Mouse (Mus musculus) CH12.LX (cell line): Measurements from ENCODE around the gene Kif23. TPM values are rescaled to one million over a fixed set of nuclear protein-coding genes. Genes with fewer than 3 reads are reported as not detected.

Experiments used
- DNase-seq: peaks from one replicate; pipeline ENCODE4 v3.0.0-alpha.2; 2013; ENCODE audit errors: extremely low read depth
- H3K27ac ChIP-seq: 2 replicates; pipeline ENCODE4 v1.5.1; 2012; ENCODE audit warnings: low read depth, mild to moderate bottlenecking, control low read depth, moderate library complexity; ENCODE audit not compliant: insufficient read depth
- H3K27me3 ChIP-seq: replicated peaks from 2 replicates; pipeline ENCODE3; 2012; ENCODE audit warnings: inconsistent platforms
- H3K36me3 ChIP-seq, 2 experiments: replicated peaks in 1 of 2; 2 replicates each; pipeline versions ENCODE3 to v1.6.1; 2012; ENCODE audit warnings: inconsistent platforms in 1 of 2, low read length in 1 of 2, mild to moderate bottlenecking in 1 of 2, mixed read lengths in 1 of 2, moderate library complexity in 1 of 2; ENCODE audit not compliant: control insufficient read depth in 1 of 2, insufficient read depth in 1 of 2
- H3K4me1 ChIP-seq, 2 experiments: 2 replicates each; pipeline ENCODE4 v1.6.1; 2012; ENCODE audit warnings: inconsistent platforms in 1 of 2, moderate library complexity in 1 of 2; ENCODE audit not compliant: insufficient read depth in 2 of 2, control insufficient read depth in 1 of 2
- H3K4me2 ChIP-seq: 2 replicates; pipeline ENCODE4 v1.6.1; 2012; ENCODE audit warnings: low read depth, mild to moderate bottlenecking, control low read depth; ENCODE audit not compliant: poor library complexity, insufficient read depth, severe bottlenecking
- H3K4me3 ChIP-seq, 3 experiments: fragments of 150-350 bp in 1 of 3; sonication (generic) in 1 of 3; replicated peaks in 1 of 3; 2 replicates each; pipeline versions ENCODE3 to v1.5.1; 2011 to 2012; ENCODE audit warnings: low read depth in 2 of 3, low read length in 2 of 3, mild to moderate bottlenecking in 2 of 3, moderate library complexity in 2 of 3, control low read depth in 1 of 3, improper control_type of control experiment in 1 of 3, inconsistent platforms in 1 of 3, mixed read lengths in 1 of 3; ENCODE audit not compliant: poor library complexity in 1 of 3
- H3K79me2 ChIP-seq: replicated peaks from 2 replicates; pipeline ENCODE4 v1.6.1; 2012; ENCODE audit warnings: mild to moderate bottlenecking, moderate library complexity; ENCODE audit not compliant: control insufficient read depth, poor library complexity, insufficient read depth, severe bottlenecking; ENCODE audit errors: extremely low read depth
- H3K9ac ChIP-seq: 2 replicates; pipeline ENCODE4 v1.6.1; 2012; ENCODE audit warnings: low read depth, mild to moderate bottlenecking, control low read depth, moderate library complexity; ENCODE audit not compliant: insufficient read depth
- H3K9me3 ChIP-seq: replicated peaks from 2 replicates; pipeline ENCODE3; 2012; ENCODE audit warnings: low read length, inconsistent platforms, mixed read lengths
- BHLHE40 ChIP-seq: IDR thresholded peaks from 2 replicates; pipeline ENCODE4 v1.6.1; 2011; ENCODE audit warnings: mild to moderate bottlenecking, low read depth, low read length, improper control_type of control experiment
- CHD2 ChIP-seq: IDR thresholded peaks from 2 replicates; pipeline ENCODE4 v1.6.1; 2011; ENCODE audit warnings: low read length, improper control_type of control experiment
- ELF1 ChIP-seq: IDR thresholded peaks from 2 replicates; pipeline ENCODE4 v1.6.1; 2014; ENCODE audit warnings: low read depth, mild to moderate bottlenecking, inconsistent platforms, low read length, improper control_type of control experiment
- EP300 ChIP-seq: IDR thresholded peaks from 2 replicates; pipeline ENCODE4 v1.6.1; 2011; ENCODE audit warnings: low read length, improper control_type of control experiment
- IRF4 ChIP-seq: IDR thresholded peaks from 2 replicates; pipeline ENCODE4 v1.6.1; 2014; ENCODE audit warnings: low read depth, mild to moderate bottlenecking, inconsistent platforms, low read length, improper control_type of control experiment
- JUND ChIP-seq: conservative IDR thresholded peaks from 2 replicates; pipeline ENCODE4 v1.6.1; 2011; ENCODE audit warnings: low read depth, low read length, improper control_type of control experiment
- KAT2A ChIP-seq: IDR thresholded peaks from 2 replicates; pipeline ENCODE4 v1.6.1; 2012; ENCODE audit warnings: low read length, improper control_type of control experiment, inconsistent platforms; ENCODE audit not compliant: insufficient replicate concordance
- MAFK ChIP-seq: IDR thresholded peaks from 2 replicates; pipeline ENCODE4 v1.6.1; 2011; ENCODE audit warnings: low read length, improper control_type of control experiment; ENCODE audit not compliant: insufficient replicate concordance
- MAZ ChIP-seq: IDR thresholded peaks from 2 replicates; pipeline ENCODE4 v1.6.1; 2012; ENCODE audit warnings: low read depth, mild to moderate bottlenecking, inconsistent platforms, low read length, improper control_type of control experiment, moderate library complexity
- MEF2A ChIP-seq: IDR thresholded peaks from 2 replicates; pipeline ENCODE4 v1.6.1; 2014; ENCODE audit warnings: low read depth, mild to moderate bottlenecking, inconsistent platforms, low read length, improper control_type of control experiment, borderline replicate concordance
- MXI1 ChIP-seq: IDR thresholded peaks from 2 replicates; pipeline ENCODE4 v1.6.1; 2011; ENCODE audit warnings: mild to moderate bottlenecking, low read depth, low read length, improper control_type of control experiment
- PAX5 ChIP-seq: IDR thresholded peaks from 2 replicates; pipeline ENCODE4 v1.6.1; 2012; ENCODE audit warnings: low read length, inconsistent platforms, mixed read lengths
- POLR2A ChIP-seq: IDR thresholded peaks from 2 replicates; pipeline ENCODE4 v1.6.1; 2011; ENCODE audit warnings: low read depth, mild to moderate bottlenecking, improper control_type of control experiment, low read length
- SIN3A ChIP-seq: IDR thresholded peaks from 2 replicates; pipeline ENCODE4 v1.6.1; 2012; ENCODE audit warnings: low read length, improper control_type of control experiment, inconsistent platforms
- TBP ChIP-seq: conservative IDR thresholded peaks from 2 replicates; pipeline ENCODE4 v1.6.1; 2011; ENCODE audit warnings: low read depth, low read length, improper control_type of control experiment
- TCF12 ChIP-seq: IDR thresholded peaks from 2 replicates; pipeline ENCODE4 v1.6.1; 2014; ENCODE audit warnings: low read depth, mild to moderate bottlenecking, inconsistent platforms, low read length, improper control_type of control experiment
- UBTF ChIP-seq: IDR thresholded peaks from 2 replicates; pipeline ENCODE4 v1.6.1; 2012; ENCODE audit warnings: low read depth, mild to moderate bottlenecking, inconsistent platforms, low read length, improper control_type of control experiment, moderate library complexity
- USF1 ChIP-seq: IDR thresholded peaks from 2 replicates; pipeline ENCODE4 v1.6.1; 2014; ENCODE audit warnings: low read depth, mild to moderate bottlenecking, inconsistent platforms, low read length, improper control_type of control experiment
- USF2 ChIP-seq: conservative IDR thresholded peaks from 2 replicates; pipeline ENCODE4 v1.6.1; 2011; ENCODE audit warnings: low read depth, low read length, improper control_type of control experiment
- ZC3H11A ChIP-seq: IDR thresholded peaks from 2 replicates; pipeline ENCODE4 v1.6.1; 2012; ENCODE audit warnings: low read depth, mild to moderate bottlenecking, inconsistent platforms, low read length, improper control_type of control experiment
- dilution Hi-C: fragments of 300-500 bp; cut with MboI; formaldehyde crosslinking; loops from 2 replicates; pipeline ENCODE4 v1.14.3; 2020; ENCODE audit warnings: low sequenced_read_pairs; ENCODE audit not compliant: extremely low pct_unique_long_range_greater_than_20kb, extremely low pct_ligation_motif_present
- in situ Hi-C: fragments of 300-500 bp; cut with MboI; formaldehyde crosslinking; loops from 3 replicates; pipeline ENCODE4 v1.14.3; 2019; ENCODE audit warnings: low sequenced_read_pairs, low pct_ligation_motif_present, low pct_unique_long_range_greater_than_20kb, mixed read lengths
- polyA plus RNA-seq: library from polyadenylated mRNA; unstranded; fragments of >175 nt; gene quantifications from 2 replicates; pipeline ENCODE4 v1.2.1, GENCODE M21; 2012; ENCODE audit warnings: low read depth; ENCODE audit not compliant: insufficient read length
- total RNA-seq, 2 experiments: library from RNA; depleted of rRNA; stranded (reverse); fragments of 300-350 nt in 1 of 2; fragments of >200 nt in 1 of 2; gene quantifications; 2 replicates each; pipeline ENCODE4 v1.2.3; 2012 to 2014

Gene Kif23
- total and polyA plus RNA-seq, 3 experiments, result 50.6 to 133 (median 96.2) TPM

DNA sequence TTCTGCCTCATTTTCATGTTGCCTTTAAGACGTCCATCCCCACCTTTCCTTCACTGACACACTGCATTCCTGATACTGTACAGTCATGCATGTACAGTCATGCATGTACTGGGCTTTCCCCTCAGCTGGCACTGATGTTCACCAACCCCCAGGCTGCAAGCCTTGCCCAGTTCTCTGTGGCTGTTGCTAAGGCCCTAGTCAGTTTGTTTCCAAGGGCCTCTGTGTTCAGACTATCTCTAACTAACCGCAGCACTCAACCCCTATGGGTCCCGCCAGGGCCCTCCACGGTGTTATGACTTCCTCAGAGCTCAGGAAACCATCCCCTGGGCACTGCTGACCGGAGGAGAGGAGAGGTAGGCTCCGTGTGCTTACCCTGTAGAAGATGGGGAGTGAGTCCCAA is 16.8 kb upstream of the Kif23 start (continued):
- no peak for TF ChIP-seq JUND
- TF ChIP-seq IRF4, result peak; percentile 78
- TF ChIP-seq UBTF, result no peak
- peak; percentile 73; the same call in 1 of the 2 replicates for TF ChIP-seq TCF12

- TF ChIP-seq KAT2A, result no peak
- no peak for TF ChIP-seq USF2
- no peak for TF ChIP-seq EP300
- no peak for TF ChIP-seq MXI1
- TF ChIP-seq MEF2A, result no peak
- no peak for TF ChIP-seq BHLHE40
- TF ChIP-seq TBP, result no peak
- no peak for TF ChIP-seq POLR2A
- no peak for TF ChIP-seq IRF4
- no peak for TF ChIP-seq MAZ
- no peak for TF ChIP-seq ZC3H11A
- no peak for TF ChIP-seq MAFK
- TF ChIP-seq ELF1, result no peak
- no peak for TF ChIP-seq JUND
- TF ChIP-seq CHD2, result no peak
- TF ChIP-seq SIN3A, result no peak
- no peak for TF ChIP-seq PAX5
- TF ChIP-seq, all 38 proteins: peak for 0
- no peaks in the 10 kb centered on the region for H3K9me3 ChIP-seq
- H3K79me2 ChIP-seq, result no peaks in the 10 kb centered on the region
- no peak overlapping the region for H3K9ac ChIP-seq
- peak overlapping the region in 1 of 3 experiments; percentile 33 for H3K4me3 ChIP-seq
- H3K4me1 ChIP-seq, result peaks cover 55 to 68% of the 10 kb centered on the region in 2 experiments
- peak overlapping the region; percentile 70; the same call in 1 of the 2 replicates for H3K27ac ChIP-seq
- peaks cover 0 to 6% of the 10 kb centered on the region in 2 experiments for H3K36me3 ChIP-seq
- H3K27me3 ChIP-seq, result no peaks in the 10 kb centered on the region
- dilution Hi-C loops, result no loop called here
- in situ Hi-C loops, result no loop called here
- no peak overlapping the region for H3K4me2 ChIP-seq
- no peak for DNase-seq
Observed at GRCm38 (mm10) chr9:61961181-61961580, 14.6 kb upstream of the Kif23 start.

GRCm38 (mm10) chr9:61960753-61961152 is 14.2 kb upstream of the Kif23 start:
- DNase-seq, result no peak
- no peaks in the 10 kb centered on the region for H3K79me2 ChIP-seq
- in situ Hi-C loops (no loop called here), dilution Hi-C loops (no loop called here)
- no peaks in the 10 kb centered on the region for H3K9me3 ChIP-seq
- no peaks in the 10 kb centered on the region for H3K27me3 ChIP-seq
- peaks cover 0 to 10% of the 10 kb centered on the region in 2 experiments for H3K36me3 ChIP-seq
- H3K4me1 ChIP-seq, result peaks cover 51 to 64% of the 10 kb centered on the region in 2 experiments
- peak overlapping the region; percentile 70; the same call in 1 of the 2 replicates for H3K27ac ChIP-seq
- peak overlapping the region in 1 of 3 experiments; percentile 33 for H3K4me3 ChIP-seq
- 0 out of 2 replicates have a peak overlapping the region, but pooled peaks have one; percentile 16 for H3K4me2 ChIP-seq
- peak overlapping the region; percentile 0; the same call in 1 of the 2 replicates for H3K9ac ChIP-seq
- TF ChIP-seq KAT2A, result no peak
- peak; percentile 60; the same call in 1 of the 2 replicates for TF ChIP-seq CHD2
- TF ChIP-seq USF1, result peak; percentile 15; the same call in 1 of the 2 replicates
- no peak for TF ChIP-seq MXI1
